Mouse (Mus musculus) hindbrain, embryonic 16.5 days (tissue): Measurements from ENCODE around the gene Bmper. TPM values are rescaled to one million over a fixed set of nuclear protein-coding genes. Genes with fewer than 3 reads are reported as not detected.

Experiments used
- ATAC-seq: fragments of 200-750 bp; cut with Nextera tagmentation; 2 replicates; pipeline ENCODE4 v1.8.0; 2017; ENCODE audit warnings: moderate TSS enrichment, moderate library complexity
- H3K27ac ChIP-seq: fragments of 300-500 bp; sonication (generic); 2 replicates; pipeline ENCODE4 v1.5.1; 2014; ENCODE audit warnings: low read depth, mild to moderate bottlenecking, control low read depth, low read length, moderate library complexity
- H3K27me3 ChIP-seq: fragments of 300-500 bp; sonication (generic); replicated peaks from 2 replicates; pipeline ENCODE4 v1.6.1; 2014; ENCODE audit warnings: low read length; ENCODE audit not compliant: control insufficient read depth, insufficient read depth
- H3K36me3 ChIP-seq: fragments of 300-500 bp; sonication (generic); 2 replicates; pipeline ENCODE4 v1.6.1; 2014; ENCODE audit warnings: mild to moderate bottlenecking, low read length, moderate library complexity, mixed read lengths; ENCODE audit not compliant: control insufficient read depth, insufficient read depth
- H3K4me1 ChIP-seq: fragments of 300-500 bp; sonication (generic); 2 replicates; pipeline ENCODE4 v1.6.1; 2014; ENCODE audit warnings: low read depth, low read length; ENCODE audit not compliant: control insufficient read depth, insufficient read depth
- H3K4me2 ChIP-seq: fragments of 300-500 bp; sonication (generic); 2 replicates; pipeline ENCODE4 v1.6.1; 2014; ENCODE audit warnings: mild to moderate bottlenecking, low read length, control low read depth, moderate library complexity
- H3K4me3 ChIP-seq: fragments of 300-500 bp; sonication (generic); 2 replicates; pipeline ENCODE4 v1.5.1; 2014; ENCODE audit warnings: mild to moderate bottlenecking, low read length, control low read depth, moderate library complexity
- H3K9ac ChIP-seq: fragments of 300-500 bp; sonication (generic); 2 replicates; pipeline ENCODE4 v1.6.1; 2014; ENCODE audit warnings: low read depth, mild to moderate bottlenecking, control low read depth, low read length, moderate library complexity
- H3K9me3 ChIP-seq: fragments of 300-500 bp; sonication (generic); 2 replicates; pipeline ENCODE4 v1.6.1; 2014; ENCODE audit warnings: mild to moderate bottlenecking, low read length, moderate library complexity; ENCODE audit not compliant: control insufficient read depth
- WGBS: fragments of 180-500 bp; shearing (Covaris S2); extraction: QIAGEN DNeasy Blood & Tissue Kit; methylation state at CpG from one replicate; pipeline ENCODE4 v1.1.7; 2014; 5-methylcytosine and 5-hydroxymethylcytosine counted together
- polyA plus RNA-seq: library from polyadenylated mRNA; unstranded; fragments of >200 nt; fragmentation: Nextera tagmentation; extraction: Ambion mirVana; gene quantifications from 2 replicates; pipeline ENCODE4 v1.2.1, GENCODE M21; 2015

The Bmper gene
- polyA plus RNA-seq, 1 experiment from 2014 or later = 8.7 TPM

GRCm38 (mm10) chr9:23363540-23363939, 140.7 kb downstream of the Bmper start:
- no peak overlapping the region for H3K4me2 ChIP-seq
- H3K9me3 ChIP-seq = no peaks in the 10 kb centered on the region
- no peak for ATAC-seq

GRCm38 (mm10) chr9:23364047-23364446, 141.2 kb downstream of the Bmper start:
- ATAC-seq = no peak

More at GRCm38 (mm10) chr9:23363540-23363939, 140.7 kb downstream of the Bmper start:
- Histone ChIP-seq H3K4me1 (no peaks in the 10 kb centered on the region), H3K4me3 (no peak overlapping the region), H3K27me3 (no peaks in the 10 kb centered on the region), H3K9ac (no peak overlapping the region), H3K27ac (no peak overlapping the region), H3K36me3 (no peaks in the 10 kb centered on the region)
- WGBS = 87% methylated on average over 7 of the region's 7 CpGs

GRCm38 (mm10) chr9:23368124-23368523, 145.2 kb downstream of the Bmper start:
- Histone ChIP-seq H3K9me3 (no peaks in the 10 kb centered on the region), H3K27me3 (no peaks in the 10 kb centered on the region), H3K27ac (no peak overlapping the region), H3K36me3 (no peaks in the 10 kb centered on the region), H3K9ac (no peak overlapping the region), H3K4me2 (no peak overlapping the region), H3K4me3 (no peak overlapping the region), H3K4me1 (no peaks in the 10 kb centered on the region)
- no peak for ATAC-seq

More at GRCm38 (mm10) chr9:23364047-23364446, 141.2 kb downstream of the Bmper start:
- WGBS = 87% methylated on average over 2 of the region's 2 CpGs
- H3K9ac ChIP-seq = no peak overlapping the region
- no peaks in the 10 kb centered on the region for H3K9me3 ChIP-seq
- no peaks in the 10 kb centered on the region for H3K36me3 ChIP-seq
- H3K4me2 ChIP-seq = no peak overlapping the region
- H3K4me3 ChIP-seq = no peak overlapping the region
- no peaks in the 10 kb centered on the region for H3K27me3 ChIP-seq
- H3K27ac ChIP-seq = no peak overlapping the region
- H3K4me1 ChIP-seq = no peaks in the 10 kb centered on the region

- H3K4me2 ChIP-seq = no peak overlapping the region
- H3K4me1 ChIP-seq = peaks cover 14% of the 10 kb centered on the region
- H3K27me3 ChIP-seq = no peaks in the 10 kb centered on the region
- H3K27ac ChIP-seq = no peak overlapping the region
- WGBS = 50% methylated on average over 4 of the region's 4 CpGs
- no peak overlapping the region for H3K4me3 ChIP-seq
- H3K9ac ChIP-seq = no peak overlapping the region
- H3K9me3 ChIP-seq = no peaks in the 10 kb centered on the region
- ATAC-seq = no peak
- H3K36me3 ChIP-seq = no peaks in the 10 kb centered on the region
Measured at GRCm38 (mm10) chr9:23374789-23375460, 152.0 kb downstream of the Bmper start.

- H3K36me3 ChIP-seq = no peaks in the 10 kb centered on the region
- peak; percentile 34 for ATAC-seq
- no peak overlapping the region for H3K4me3 ChIP-seq
- no peak overlapping the region for H3K9ac ChIP-seq
- no peak overlapping the region for H3K4me2 ChIP-seq
- no peaks in the 10 kb centered on the region for H3K27me3 ChIP-seq
- no peaks in the 10 kb centered on the region for H3K9me3 ChIP-seq
- 16% methylated on average over 5 of the region's 5 CpGs for WGBS
- peaks cover 14% of the 10 kb centered on the region for H3K4me1 ChIP-seq
- H3K27ac ChIP-seq = peak overlapping the region; percentile 17
Measured at GRCm38 (mm10) chr9:23377831-23378730, 155.2 kb downstream of the Bmper start.

GRCm38 (mm10) chr9:23378731-23379170, 155.9 kb downstream of the Bmper start:
- H3K4me1 ChIP-seq = peaks cover 14% of the 10 kb centered on the region
- H3K4me2 ChIP-seq = no peak overlapping the region
- H3K9ac ChIP-seq = no peak overlapping the region
- peak overlapping the region; percentile 64 for H3K27ac ChIP-seq
- no peaks in the 10 kb centered on the region for H3K27me3 ChIP-seq
- no peak overlapping the region for H3K4me3 ChIP-seq
- peak; percentile 94 for ATAC-seq
- H3K36me3 ChIP-seq = no peaks in the 10 kb centered on the region
- no peaks in the 10 kb centered on the region for H3K9me3 ChIP-seq
- WGBS = 10% methylated on average over 6 of the region's 6 CpGs

GRCm38 (mm10) chr9:23380171-23380835, 157.4 kb downstream of the Bmper start:
- Histone ChIP-seq H3K27me3 (no peaks in the 10 kb centered on the region), H3K27ac (no peak overlapping the region), H3K9me3 (no peaks in the 10 kb centered on the region), H3K9ac (no peak overlapping the region), H3K4me1 (peaks cover 14% of the 10 kb centered on the region), H3K4me2 (no peak overlapping the region), H3K4me3 (no peak overlapping the region), H3K36me3 (no peaks in the 10 kb centered on the region)
- 17% methylated on average over 5 of the region's 5 CpGs for WGBS
- no peak for ATAC-seq

GRCm38 (mm10) chr9:23383291-23383690, 160.4 kb downstream of the Bmper start:
- Histone ChIP-seq H3K27me3 (no peaks in the 10 kb centered on the region), H3K27ac (no peak overlapping the region), H3K4me3 (no peak overlapping the region), H3K9me3 (no peaks in the 10 kb centered on the region), H3K4me2 (no peak overlapping the region), H3K9ac (no peak overlapping the region), H3K4me1 (peaks cover 14% of the 10 kb centered on the region), H3K36me3 (no peaks in the 10 kb centered on the region)
- 58% methylated on average over 8 of the region's 8 CpGs for WGBS
- ATAC-seq = no peak

- Histone ChIP-seq H3K27me3 (no peaks in the 10 kb centered on the region), H3K4me2 (no peak overlapping the region), H3K9me3 (no peaks in the 10 kb centered on the region), H3K4me1 (peaks cover 8% of the 10 kb centered on the region), H3K9ac (no peak overlapping the region), H3K36me3 (no peaks in the 10 kb centered on the region), H3K27ac (no peak overlapping the region), H3K4me3 (no peak overlapping the region)
- WGBS = 95% methylated on average over 1 of the region's 1 CpGs
- no peak for ATAC-seq
Measured at GRCm38 (mm10) chr9:23383837-23384236, 161.0 kb downstream of the Bmper start.
